ENCODE assay signal across 8 mouse cellular contexts in the genomic region with DNA sequence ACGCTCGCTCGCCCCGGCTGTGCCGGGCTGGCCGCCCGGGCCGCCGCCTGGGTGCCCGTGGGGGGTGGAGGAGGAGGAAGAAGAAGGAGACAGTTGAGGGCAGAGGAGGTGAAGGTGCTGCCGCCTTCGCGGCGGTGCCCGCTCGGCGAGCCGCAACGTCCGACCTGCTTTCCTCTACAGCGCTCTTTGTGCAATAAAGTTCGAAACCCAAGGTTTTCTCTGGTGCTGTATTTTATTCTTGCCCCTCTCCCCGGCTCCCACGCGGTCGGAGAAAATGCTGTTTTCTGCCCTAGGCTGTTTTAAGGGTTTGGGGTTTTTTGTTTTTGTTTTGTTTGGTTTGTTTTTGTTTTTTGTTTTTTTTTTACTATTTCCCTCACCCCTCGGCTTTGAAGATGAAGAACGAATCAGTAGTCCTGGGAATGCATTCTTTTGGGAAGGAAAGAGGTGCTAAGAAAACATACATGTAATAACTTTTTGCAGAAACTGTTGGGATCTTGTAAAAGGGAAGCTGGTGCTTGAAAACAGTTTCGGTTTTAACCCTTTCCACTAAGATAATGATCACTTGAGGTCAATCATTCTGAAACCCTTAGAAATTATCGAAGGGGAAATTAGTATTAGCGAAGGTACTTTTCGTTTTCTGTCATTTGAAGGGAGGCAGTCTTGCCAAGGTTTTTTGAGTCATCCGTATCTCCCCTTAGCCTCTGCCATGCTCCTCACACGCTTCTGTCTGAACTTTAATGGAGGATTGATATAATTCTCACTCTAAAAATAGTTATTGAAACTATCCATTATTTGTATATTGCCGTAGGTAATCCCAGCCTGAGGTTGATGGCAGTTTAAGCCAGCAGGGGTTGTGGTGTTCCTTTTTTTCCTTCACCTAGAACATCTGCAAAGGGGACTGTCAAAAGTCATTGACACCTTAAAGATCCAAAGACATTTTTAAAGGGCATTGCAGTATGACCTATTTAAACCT. TPM values are rescaled to one million over a fixed set of nuclear protein-coding genes. Genes with fewer than 3 reads are reported as not detected.
DNase-seq lines count a peak whose midpoint lies in the region; ATAC-seq and TF ChIP-seq lines count a peak whose summit lies in the region.

No protein-coding gene starts in this region.

- peak overlapping the region; percentile 98 for H3K9ac ChIP-seq in limb, embryonic 15.5 days
- peak overlapping the region; percentile 98 for H3K9ac ChIP-seq in midbrain, postnatal 0 days (replicated peaks; ENCODE audit: low read length, poor library complexity, severe bottlenecking)

- H3K27me3 ChIP-seq in limb, embryonic 15.5 days = no peaks in the 10 kb centered on the region
- H3K27me3 ChIP-seq in midbrain, postnatal 0 days (ENCODE audit: insufficient read depth, low read length) = no peaks in the 10 kb centered on the region

- peak overlapping the region; percentile 100 for H3K27ac ChIP-seq in limb, embryonic 15.5 days
- H3K27ac ChIP-seq in midbrain, postnatal 0 days (ENCODE audit: low read depth, low read length) = peak overlapping the region; percentile 100

- ATAC-seq in inflammation-experienced regulatory T-cells, adult 6 months = peak; percentile 4
- ATAC-seq in limb, embryonic 15.5 days (ENCODE audit: insufficient number of reproducible peaks, low FRiP score, low TSS enrichment, low read depth) = no peak
- ATAC-seq in midbrain, postnatal 0 days (ENCODE audit: low FRiP score) = no peak

- H3K36me3 ChIP-seq in limb, embryonic 15.5 days = no peaks in the 10 kb centered on the region
- no peaks in the 10 kb centered on the region for H3K36me3 ChIP-seq in midbrain, postnatal 0 days (ENCODE audit: insufficient read depth, low read length)

- no peak; the same call in 1 of the 2 replicates for TF ChIP-seq CTCF in midbrain, postnatal 0 days (IDR thresholded peaks at IDR 0.05)

- WGBS in limb, embryonic 15.5 days = under 1% methylated on average over 34 of the region's 35 CpGs
- under 1% methylated on average over 26 of the region's 35 CpGs for WGBS in midbrain, postnatal 0 days

- peak overlapping the region; percentile 85 for H3K4me3 ChIP-seq in limb, embryonic 15.5 days
- H3K4me3 ChIP-seq in midbrain, postnatal 0 days (ENCODE audit: low read depth, low read length) = peak overlapping the region; percentile 94

- H3K4me2 ChIP-seq in limb, embryonic 15.5 days = peak overlapping the region; percentile 51
- H3K4me2 ChIP-seq in midbrain, postnatal 0 days (ENCODE audit: low read depth, low read length, poor library complexity, severe bottlenecking) = peak overlapping the region; percentile 65

- H3K4me1 ChIP-seq in limb, embryonic 15.5 days = peaks cover 21% of the 10 kb centered on the region; the same call in 1 of the 2 replicates
- peaks cover 8% of the 10 kb centered on the region; the same call in 1 of the 2 replicates for H3K4me1 ChIP-seq in midbrain, postnatal 0 days (ENCODE audit: insufficient read depth, low read length)

- peak; percentile 35 to 44 for DNase-seq in left cerebral cortex, adult 18-20 months (ENCODE audit: low spot score in 2 of 2)
- DNase-seq in left cerebral cortex, adult 8-10 months (ENCODE audit: low spot score in 2 of 2) = no peak
- peak; percentile 60 for DNase-seq in cerebellum, adult 9-10 months
- peak; percentile 11 to 38 for DNase-seq in gastrocnemius, adult 8-10 months (ENCODE audit: low spot score in 2 of 2)
- peak; percentile 33 for DNase-seq in midbrain, postnatal 0 days (ENCODE audit: low spot score)
- peak; percentile 67 to 83 for DNase-seq in spleen, postnatal 4 days (ENCODE audit: low spot score in 2 of 2)

- no peaks in the 10 kb centered on the region for H3K9me3 ChIP-seq in limb, embryonic 15.5 days
- no peaks in the 10 kb centered on the region for H3K9me3 ChIP-seq in midbrain, postnatal 0 days (ENCODE audit: low read length)

RNA-seq across cellular contexts. Expression of gene Creb1, which starts 1.3 kb away (rescaled TPM):
- 10 to 100 TPM; 55.2 TPM for total RNA-seq in left cerebral cortex, adult 18-20 months (2021)
- 10 to 100 TPM; 47.2 to 53.3 (median 49.0) TPM for total RNA-seq in left cerebral cortex, adult 8-10 months (2022)
- 10 to 100 TPM; 15.1 to 19.7 (median 17.5) TPM for total RNA-seq in gastrocnemius, adult 8-10 months (2022)
- 10 to 100 TPM; 54.6 to 64.3 (median 59.7) TPM for polyA plus RNA-seq in inflammation-experienced regulatory T-cells, adult 6 months (2017; shearing (Covaris generic))
- polyA plus RNA-seq in limb, embryonic 15.5 days (2015; fragmentation: Nextera tagmentation; extraction: Ambion mirVana) = 30.1 and 30.5 TPM in 2 replicates
- 45.1 and 52.9 TPM in 2 replicates for total RNA-seq in midbrain, postnatal 0 days (2014; rRNA removed)
- 10.3 and 11.8 TPM in 2 replicates for polyA plus RNA-seq in midbrain, postnatal 0 days (2015; fragmentation: Nextera tagmentation; extraction: Ambion mirVana)

Comparison
In these comparisons a context has a peak if more than half of its experiments do, and no peak if none do; other contexts are left out.
1. DNase-seq: peak in left cerebral cortex, adult 18-20 months (2 of 2), cerebellum, adult 9-10 months (single experiment), gastrocnemius, adult 8-10 months (2 of 2), midbrain, postnatal 0 days (single experiment) and spleen, postnatal 4 days (2 of 2); none in left cerebral cortex, adult 8-10 months (0 of 2).